Mouse (Mus musculus) CD4-positive, CD25-positive, alpha-beta regulatory T cell, adult 2 months (primary cell): ENCODE data around the gene Sgpp2.

ENCODE experiments used
- DNase-seq: peaks from one replicate; pipeline ENCODE4 v3.0.0-alpha.2; 2012; ENCODE audit warnings: low read depth, low spot score

The Sgpp2 gene

GRCm38 (mm10) chr1:78310021-78310752 is at the start of gene Sgpp2:
Gene Sgpp2, plus strand, starts transcription at chr1:78310345.
- DNase-seq = no peak

GRCm38 (mm10) chr1:78267519-78267918 is 42.6 kb upstream of the Sgpp2 start:
- DNase-seq = no peak

- DNase-seq = no peak
These were observed 37.2 kb upstream of the Sgpp2 start for GRCm38 (mm10) chr1:78272915-78273314.

GRCm38 (mm10) chr1:78279128-78279527 is 31.0 kb upstream of the Sgpp2 start:
- no peak for DNase-seq

- no peak for DNase-seq
These were observed 17.7 kb upstream of the Sgpp2 start for GRCm38 (mm10) chr1:78292397-78292796.

GRCm38 (mm10) chr1:78299670-78300225 is 10.4 kb upstream of the Sgpp2 start:
- DNase-seq = no peak

- no peak for DNase-seq
These were observed 1.5 kb upstream of the Sgpp2 start for GRCm38 (mm10) chr1:78308688-78309087.

- no peak for DNase-seq
These were observed 865 bp upstream of the Sgpp2 start for GRCm38 (mm10) chr1:78309280-78309679.

GRCm38 (mm10) chr1:78310861-78311341 is 756 bp downstream of the Sgpp2 start:
- DNase-seq = no peak

GRCm38 (mm10) chr1:78311482-78311881 is 1.3 kb downstream of the Sgpp2 start:
- no peak for DNase-seq

GRCm38 (mm10) chr1:78312917-78313316 is 2.8 kb downstream of the Sgpp2 start:
- DNase-seq = no peak

- no peak for DNase-seq
These were observed 3.8 kb downstream of the Sgpp2 start for GRCm38 (mm10) chr1:78313961-78314360.

- no peak for DNase-seq
These were observed 8.1 kb downstream of the Sgpp2 start for GRCm38 (mm10) chr1:78318089-78318760.

- DNase-seq = no peak
These were observed 10.1 kb downstream of the Sgpp2 start for GRCm38 (mm10) chr1:78320291-78320690.

- no peak for DNase-seq
These were observed 12.1 kb downstream of the Sgpp2 start for GRCm38 (mm10) chr1:78322098-78322778.

- DNase-seq = no peak
These were observed 12.7 kb downstream of the Sgpp2 start for GRCm38 (mm10) chr1:78322844-78323243.

- no peak for DNase-seq
These were observed 13.9 kb downstream of the Sgpp2 start for GRCm38 (mm10) chr1:78324044-78324443.

GRCm38 (mm10) chr1:78325851-78326250 is 15.7 kb downstream of the Sgpp2 start:
- DNase-seq = no peak

- no peak for DNase-seq
These were observed 18.5 kb downstream of the Sgpp2 start for GRCm38 (mm10) chr1:78328646-78329045.

- no peak for DNase-seq
These were observed 19.7 kb downstream of the Sgpp2 start for GRCm38 (mm10) chr1:78329861-78330260.

- no peak for DNase-seq
These were observed 20.5 kb downstream of the Sgpp2 start for GRCm38 (mm10) chr1:78330620-78331158.

- DNase-seq = no peak
These were observed 27.6 kb downstream of the Sgpp2 start for GRCm38 (mm10) chr1:78337726-78338125.
